Mouse (Mus musculus) heart, embryonic 11.5 days (tissue): ENCODE measurements at regions not wholly inside any gene's neighbourhood (a gene's known extent, or its start where the extent isn't known, plus 50 kb on each side); places are given as distances from the start of the nearest gene placed in this dataset.

Experiments
- ATAC-seq: fragments of 200-750 bp; cut with Nextera tagmentation; replicated peaks from 2 replicates; pipeline ENCODE4 v1.8.0; 2017; ENCODE audit warnings: moderate library complexity; ENCODE audit not compliant: insufficient number of reproducible peaks, low FRiP score, low TSS enrichment
- H3K27ac ChIP-seq: fragments of 300-500 bp; sonication (generic); 2 replicates; pipeline ENCODE4 v1.5.1; 2014; ENCODE audit warnings: mild to moderate bottlenecking, low read depth, low read length
- H3K27me3 ChIP-seq: fragments of 300-500 bp; sonication (generic); 2 replicates; pipeline ENCODE4 v1.6.1; 2014; ENCODE audit warnings: mild to moderate bottlenecking, low read length, mixed read lengths; ENCODE audit not compliant: control insufficient read depth, insufficient read depth
- H3K36me3 ChIP-seq: fragments of 300-500 bp; sonication (generic); 2 replicates; pipeline ENCODE4 v1.6.1; 2014; ENCODE audit warnings: mild to moderate bottlenecking, low read length, moderate library complexity, mixed read lengths; ENCODE audit not compliant: control insufficient read depth, insufficient read depth
- H3K4me1 ChIP-seq: fragments of 300-500 bp; sonication (generic); 2 replicates; pipeline ENCODE4 v1.6.1; 2014; ENCODE audit warnings: low read length; ENCODE audit not compliant: control insufficient read depth, insufficient read depth
- H3K4me2 ChIP-seq: fragments of 300-500 bp; sonication (generic); 2 replicates; pipeline ENCODE4 v1.6.1; 2014; ENCODE audit warnings: mild to moderate bottlenecking, moderate library complexity
- H3K4me3 ChIP-seq: fragments of 300-500 bp; sonication (generic); 2 replicates; pipeline ENCODE4 v1.5.1; 2014; ENCODE audit warnings: low read depth, low read length
- H3K9ac ChIP-seq: fragments of 300-500 bp; sonication (generic); 2 replicates; pipeline ENCODE4 v1.6.1; 2014; ENCODE audit warnings: mild to moderate bottlenecking, low read depth, low read length, moderate library complexity
- H3K9me3 ChIP-seq: fragments of 300-500 bp; sonication (generic); replicated peaks from 2 replicates; pipeline ENCODE4 v1.6.1; 2016; ENCODE audit warnings: low read length; ENCODE audit not compliant: control insufficient read depth
- WGBS: fragments of 180-500 bp; shearing (Covaris S2); extraction: QIAGEN DNeasy Blood & Tissue Kit; methylation state at CpG from one replicate; pipeline ENCODE4 v1.1.7; 2014; ENCODE audit not compliant: insufficient replicate concordance; 5-methylcytosine and 5-hydroxymethylcytosine counted together

DNA sequence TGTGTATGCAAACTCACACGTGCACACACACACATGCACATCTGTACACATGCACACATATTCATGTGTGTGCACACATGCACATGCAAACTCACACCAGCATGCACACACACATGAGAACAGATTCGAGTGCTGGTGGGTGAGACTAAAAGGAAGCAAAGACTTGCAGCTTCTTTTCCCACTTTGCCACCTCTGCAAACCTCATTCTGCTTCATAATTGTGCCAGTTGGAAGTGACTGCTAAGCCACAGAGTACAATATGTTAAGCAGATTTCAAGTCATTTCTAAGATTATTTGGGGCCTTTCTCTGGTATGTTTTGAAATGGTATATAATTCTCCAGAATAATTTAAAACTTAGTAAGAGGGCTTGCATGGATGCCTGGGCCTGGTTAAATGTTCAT lies 157.4 kb downstream of the Ankrd50 start:
- Histone ChIP-seq H3K27me3 (no peaks in the 10 kb centered on the region), H3K4me2 (no peak overlapping the region), H3K9me3 (no peaks in the 10 kb centered on the region), H3K4me3 (no peak overlapping the region), H3K9ac (no peak overlapping the region), H3K27ac (no peak overlapping the region), H3K36me3 (no peaks in the 10 kb centered on the region), H3K4me1 (no peaks in the 10 kb centered on the region)
- no peak for ATAC-seq
- WGBS: 66% methylated on average over 2 of the region's 2 CpGs

DNA sequence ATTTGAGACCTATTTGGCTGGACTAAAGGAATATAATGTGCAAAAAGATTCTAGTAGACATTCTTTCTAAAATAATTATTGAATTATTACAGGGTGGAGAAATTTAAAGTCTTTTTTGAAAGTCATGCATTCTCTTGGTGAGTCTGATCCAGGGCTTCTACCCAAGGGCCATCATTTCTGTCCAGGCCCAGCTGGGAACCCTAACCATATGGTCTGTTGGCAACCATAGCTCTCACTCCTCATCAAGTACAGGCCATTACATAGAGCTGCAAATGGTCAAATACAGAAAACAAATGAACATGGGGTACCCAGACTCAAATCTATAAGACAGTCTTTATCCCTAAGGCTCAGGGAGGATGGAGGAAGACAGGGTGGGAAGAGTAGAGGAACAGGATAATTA lies 158.4 kb downstream of the Ankrd50 start:
- Histone ChIP-seq H3K4me2 (no peak overlapping the region), H3K27ac (no peak overlapping the region), H3K4me3 (no peak overlapping the region), H3K27me3 (no peaks in the 10 kb centered on the region), H3K36me3 (no peaks in the 10 kb centered on the region), H3K9me3 (no peaks in the 10 kb centered on the region), H3K4me1 (no peaks in the 10 kb centered on the region), H3K9ac (no peak overlapping the region)
- ATAC-seq: no peak

DNA sequence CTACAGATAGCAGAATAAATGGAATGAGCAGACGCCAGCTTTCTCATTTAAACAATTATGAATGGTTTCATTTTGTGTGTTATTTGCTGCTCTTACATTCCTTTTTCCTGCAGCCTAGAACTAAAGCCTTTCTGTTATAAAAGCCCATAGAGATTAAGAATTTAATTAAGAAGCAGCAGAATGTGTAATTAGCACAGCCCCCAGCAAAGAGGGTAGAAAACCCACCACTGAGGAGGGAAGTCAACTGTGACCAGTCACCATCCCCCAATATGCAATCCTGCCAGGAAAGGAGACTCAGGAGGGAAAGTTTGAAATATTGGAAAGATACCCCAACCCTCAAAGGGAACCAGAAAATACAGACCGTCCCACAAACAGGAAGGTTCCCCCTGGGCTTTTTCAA lies 160.0 kb downstream of the Ankrd50 start:
- no peaks in the 10 kb centered on the region for H3K4me1 ChIP-seq
- no peaks in the 10 kb centered on the region for H3K9me3 ChIP-seq
- H3K4me2 ChIP-seq: no peak overlapping the region
- no peak for ATAC-seq
- H3K36me3 ChIP-seq: no peaks in the 10 kb centered on the region
- no peaks in the 10 kb centered on the region for H3K27me3 ChIP-seq
- no peak overlapping the region for H3K27ac ChIP-seq
- H3K9ac ChIP-seq: no peak overlapping the region
- 81% methylated on average over 2 of the region's 2 CpGs for WGBS
- H3K4me3 ChIP-seq: no peak overlapping the region

DNA sequence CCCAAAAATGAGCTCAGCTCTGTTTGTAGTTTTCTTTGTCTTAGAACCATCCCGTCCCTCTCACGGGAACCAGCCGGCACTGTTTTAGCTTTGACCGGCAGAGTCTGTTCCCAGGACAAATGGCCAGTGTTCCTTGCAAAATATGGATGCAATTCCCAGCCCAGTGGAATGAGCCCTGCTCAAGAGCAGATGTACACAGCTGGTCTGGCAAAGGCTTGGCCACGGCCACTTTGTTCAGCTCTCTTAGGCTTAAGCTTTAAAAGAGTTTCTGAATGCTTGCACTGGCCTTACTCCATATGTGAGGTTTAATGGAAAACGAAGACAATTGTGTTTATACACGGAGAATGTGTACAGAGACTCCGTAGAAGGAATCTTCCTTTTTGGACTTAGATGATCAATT lies 162.2 kb downstream of the Ankrd50 start:
- no peak overlapping the region for H3K4me3 ChIP-seq
- WGBS: 70% methylated on average over 8 of the region's 8 CpGs
- H3K4me2 ChIP-seq: no peak overlapping the region
- no peaks in the 10 kb centered on the region for H3K4me1 ChIP-seq
- no peaks in the 10 kb centered on the region for H3K9me3 ChIP-seq
- ATAC-seq: no peak
- no peak overlapping the region for H3K27ac ChIP-seq
- H3K36me3 ChIP-seq: no peaks in the 10 kb centered on the region
- H3K27me3 ChIP-seq: no peaks in the 10 kb centered on the region
- H3K9ac ChIP-seq: no peak overlapping the region

DNA sequence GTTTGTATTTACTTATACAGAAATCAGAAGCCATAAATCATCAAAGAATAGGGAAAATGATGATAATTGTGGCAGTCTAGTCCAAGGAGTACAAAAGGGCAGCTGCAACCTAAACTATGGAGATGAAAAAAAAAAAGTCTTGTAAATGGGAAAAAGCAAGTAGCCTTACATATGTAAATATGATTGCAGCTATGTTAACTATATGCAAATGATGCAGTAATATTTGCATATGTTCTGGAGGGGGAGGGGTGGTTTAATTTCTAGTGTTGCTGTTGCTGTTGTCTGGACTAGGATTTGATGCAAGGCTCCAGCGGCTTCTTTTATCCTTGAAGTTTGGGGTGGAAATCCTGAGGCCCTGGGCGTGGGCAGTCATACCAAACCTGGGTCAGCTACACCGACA lies 163.0 kb downstream of the Ankrd50 start:
- H3K9ac ChIP-seq: no peak overlapping the region
- no peak for ATAC-seq
- no peaks in the 10 kb centered on the region for H3K4me1 ChIP-seq
- H3K9me3 ChIP-seq: no peaks in the 10 kb centered on the region
- no peaks in the 10 kb centered on the region for H3K27me3 ChIP-seq
- H3K4me2 ChIP-seq: no peak overlapping the region
- H3K36me3 ChIP-seq: no peaks in the 10 kb centered on the region
- no peak overlapping the region for H3K4me3 ChIP-seq
- WGBS: 83% methylated on average over 3 of the region's 3 CpGs
- H3K27ac ChIP-seq: no peak overlapping the region

DNA sequence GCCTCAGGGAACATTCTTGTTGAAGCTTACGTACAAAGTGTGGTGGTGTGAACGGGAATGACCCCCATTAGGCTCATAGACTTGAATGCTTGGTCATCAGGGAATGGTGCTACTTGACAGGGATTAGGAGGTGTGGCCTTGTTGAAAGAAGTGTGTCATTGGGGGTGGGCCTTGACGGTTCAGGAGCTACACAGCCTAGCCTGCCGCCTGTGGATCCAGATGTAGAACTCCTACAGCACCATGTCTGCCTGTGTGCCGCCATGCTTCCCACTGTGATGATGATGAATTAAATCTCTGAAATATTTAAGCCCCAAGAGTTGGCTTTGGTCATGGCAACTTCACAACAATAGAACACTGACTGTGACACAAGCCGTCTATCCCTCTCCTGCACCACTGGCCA lies 163.6 kb downstream of the Ankrd50 start:
- Histone ChIP-seq H3K4me2 (no peak overlapping the region), H3K36me3 (no peaks in the 10 kb centered on the region), H3K9ac (no peak overlapping the region), H3K27ac (no peak overlapping the region), H3K9me3 (no peaks in the 10 kb centered on the region), H3K4me1 (no peaks in the 10 kb centered on the region), H3K27me3 (no peaks in the 10 kb centered on the region), H3K4me3 (no peak overlapping the region)
- WGBS: 89% methylated on average over 6 of the region's 6 CpGs
- ATAC-seq: no peak

DNA sequence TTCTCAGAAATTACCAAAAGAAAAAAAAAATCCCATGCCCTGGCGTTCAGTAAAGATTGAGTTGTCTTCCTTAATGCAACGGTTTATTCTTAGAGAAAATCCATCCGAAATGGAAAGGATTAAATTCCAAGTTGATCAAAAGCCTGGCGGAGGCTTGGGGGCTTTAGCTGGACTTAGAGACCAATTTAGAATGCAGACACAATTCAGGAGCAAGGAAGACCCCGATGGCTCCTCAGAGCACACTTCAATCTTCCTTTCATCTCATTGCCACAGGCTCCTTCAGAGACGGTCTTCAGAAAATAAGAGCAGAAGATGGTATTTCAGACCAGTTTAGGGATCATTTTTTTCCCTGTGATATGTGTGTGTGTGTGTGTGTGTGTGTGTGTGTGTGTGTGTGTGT lies 171.8 kb downstream of the Ankrd50 start:
- Histone ChIP-seq H3K4me2 (no peak overlapping the region), H3K4me3 (no peak overlapping the region), H3K4me1 (no peaks in the 10 kb centered on the region; the same call in 1 of the 2 replicates), H3K36me3 (no peaks in the 10 kb centered on the region), H3K9ac (no peak overlapping the region), H3K27ac (no peak overlapping the region), H3K9me3 (no peaks in the 10 kb centered on the region), H3K27me3 (no peaks in the 10 kb centered on the region)
- no peak for ATAC-seq
- 75% methylated on average over 6 of the region's 6 CpGs for WGBS

DNA sequence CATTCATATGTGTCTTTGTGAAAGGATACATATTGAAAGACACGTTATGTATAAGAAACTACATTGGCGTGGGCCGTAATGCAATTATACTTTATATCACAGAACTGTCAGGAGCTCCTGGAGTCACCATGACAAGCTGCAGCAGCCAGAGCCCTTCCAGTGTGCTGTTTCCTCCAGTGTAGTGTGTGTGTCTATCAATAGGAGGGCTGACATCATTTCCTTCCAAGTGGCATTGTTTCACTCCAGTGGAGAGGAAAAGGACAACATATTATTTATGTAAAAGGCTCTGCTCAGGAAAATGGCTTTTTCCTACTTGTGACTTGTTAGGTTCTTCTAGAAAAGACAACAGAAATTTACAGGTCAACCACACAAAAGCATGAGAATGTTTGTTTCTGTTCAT lies 172.5 kb downstream of the Ankrd50 start:
- H3K4me2 ChIP-seq: no peak overlapping the region
- 33% methylated on average over 3 of the region's 3 CpGs for WGBS
- H3K36me3 ChIP-seq: no peaks in the 10 kb centered on the region
- H3K27me3 ChIP-seq: no peaks in the 10 kb centered on the region
- H3K4me3 ChIP-seq: no peak overlapping the region
- 0 out of 2 replicates have a peak, but pooled peaks have one; percentile 39 for ATAC-seq
- H3K9ac ChIP-seq: no peak overlapping the region
- no peaks in the 10 kb centered on the region; the same call in 1 of the 2 replicates for H3K4me1 ChIP-seq
- H3K9me3 ChIP-seq: no peaks in the 10 kb centered on the region
- H3K27ac ChIP-seq: peak overlapping the region; percentile 54; the same call in 1 of the 2 replicates

DNA sequence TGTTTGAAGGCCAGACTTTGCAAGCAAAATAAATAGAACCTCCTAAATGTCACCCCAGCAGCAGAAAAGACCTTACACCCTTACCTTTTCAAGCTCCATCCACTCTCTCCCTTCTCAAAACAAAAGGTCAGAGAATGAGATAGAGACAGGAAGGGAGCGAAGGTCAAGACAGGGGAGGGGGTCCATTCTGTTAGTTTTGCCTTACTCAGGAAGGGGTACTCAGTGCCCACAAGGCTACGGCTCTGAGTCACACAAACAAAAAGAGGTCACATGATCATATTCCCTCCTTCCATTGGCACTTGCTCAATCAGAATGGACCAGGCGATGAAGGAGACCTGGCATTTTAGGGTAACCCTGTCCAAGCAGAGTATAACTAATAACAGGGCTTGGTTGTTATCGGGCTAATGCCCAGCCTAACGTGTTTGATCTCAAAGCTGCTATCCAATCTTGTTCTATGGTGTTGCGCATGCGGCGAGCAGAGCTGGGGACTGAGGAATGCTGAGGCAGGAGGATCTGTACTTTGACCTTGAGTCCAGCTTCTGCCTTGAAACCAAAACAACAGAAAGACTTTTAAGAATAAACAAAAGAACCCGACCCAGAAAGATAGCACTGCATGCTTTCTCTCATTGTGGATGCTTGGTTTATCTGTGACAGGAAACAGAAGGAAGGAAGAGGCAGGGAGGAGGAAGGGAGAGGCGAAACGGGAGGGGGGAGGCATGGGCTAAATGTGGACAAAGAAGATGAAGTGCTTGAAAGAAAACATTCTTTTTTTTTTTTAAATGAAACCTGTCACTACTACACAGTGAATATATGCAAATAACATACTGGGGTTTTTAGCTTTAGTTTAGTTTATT lies 184.5 kb downstream of the Ankrd50 start:
- Histone ChIP-seq H3K9ac (no peak overlapping the region), H3K4me1 (peaks cover 14% of the 10 kb centered on the region), H3K4me3 (no peak overlapping the region), H3K27me3 (no peaks in the 10 kb centered on the region), H3K36me3 (no peaks in the 10 kb centered on the region), H3K27ac (peak overlapping the region; percentile 51), H3K4me2 (no peak overlapping the region), H3K9me3 (no peaks in the 10 kb centered on the region)
- ATAC-seq: 0 out of 2 replicates have a peak, but pooled peaks have one; percentile 31
- WGBS: 45% methylated on average over 11 of the region's 11 CpGs
